ENCODE assay signal across 9 mouse cellular contexts in genomic region chr5:100536638-100537037, GRCm38 (mm10). TPM values are rescaled to one million over a fixed set of nuclear protein-coding genes. Genes with fewer than 3 reads are reported as not detected.
DNase-seq lines count a peak whose midpoint lies in the region; ATAC-seq lines count a peak whose summit lies in the region.
"Had no signal": no experiment of that assay in that cellular context is flagged by ENCODE, and none has a peak within 500 bp of the region (broad histone marks: within the 10 kb centered on the region; RNA-seq: fewer than 3 reads in every experiment).

No protein-coding gene starts in this region.

- no peak overlapping the region for H3K9ac ChIP-seq in limb, embryonic 11.5 days (ENCODE audit: low read length)
- no peak overlapping the region for H3K9ac ChIP-seq in forebrain, embryonic 11.5 days (ENCODE audit: low read length)
- H3K9ac ChIP-seq: midbrain, embryonic 12.5 days had no signal

- H3K27ac ChIP-seq in limb, embryonic 11.5 days (replicated peaks; ENCODE audit: low read depth, low read length), result no peak overlapping the region
- H3K27ac ChIP-seq in limb, embryonic 10.5 days, result no peak overlapping the region
- H3K27ac ChIP-seq in forebrain, embryonic 11.5 days (ENCODE audit: low read depth, low read length), result no peak overlapping the region
- H3K27ac ChIP-seq: midbrain, embryonic 12.5 days had no signal

- H3K4me1 ChIP-seq in limb, embryonic 11.5 days (ENCODE audit: control insufficient read depth, insufficient read depth, low read length), result no peaks in the 10 kb centered on the region
- no peaks in the 10 kb centered on the region for H3K4me1 ChIP-seq in limb, embryonic 10.5 days
- no peaks in the 10 kb centered on the region for H3K4me1 ChIP-seq in forebrain, embryonic 11.5 days (replicated peaks; ENCODE audit: control insufficient read depth, insufficient read depth, low read length)
- H3K4me1 ChIP-seq: midbrain, embryonic 12.5 days had no signal

- H3K4me2 ChIP-seq in limb, embryonic 11.5 days (ENCODE audit: low read depth, severe bottlenecking), result no peak overlapping the region
- H3K4me2 ChIP-seq in forebrain, embryonic 11.5 days (ENCODE audit: low read depth, low read length, severe bottlenecking), result no peak overlapping the region
- H3K4me2 ChIP-seq: midbrain, embryonic 12.5 days had no signal

- H3K36me3 ChIP-seq in limb, embryonic 11.5 days (ENCODE audit: control insufficient read depth, insufficient read depth, low read length), result peaks cover 11% of the 10 kb centered on the region; the same call in 1 of the 2 replicates
- peaks cover 93% of the 10 kb centered on the region for H3K36me3 ChIP-seq in limb, embryonic 10.5 days
- H3K36me3 ChIP-seq in forebrain, embryonic 11.5 days (ENCODE audit: control insufficient read depth, insufficient read depth, low read length), result peaks cover 4% of the 10 kb centered on the region

- no peak for ATAC-seq in limb, embryonic 11.5 days (ENCODE audit: insufficient number of reproducible peaks, low FRiP score, low TSS enrichment, low read depth)
- peak; percentile 89 for ATAC-seq in common myeloid progenitor, adult 5-6 weeks (replicated peaks; ENCODE audit: low read depth, poor library complexity, severe bottlenecking)
- no peak for ATAC-seq in forebrain, embryonic 11.5 days (replicated peaks; ENCODE audit: low FRiP score)

- WGBS in limb, embryonic 11.5 days, result 89% methylated on average over 3 of the region's 3 CpGs
- WGBS in limb, embryonic 10.5 days, result 86% methylated on average over 3 of the region's 3 CpGs
- WGBS in forebrain, embryonic 11.5 days, result 90% methylated on average over 3 of the region's 3 CpGs

- peak; percentile 23 for DNase-seq in adrenal gland, adult 2 months
- DNase-seq in adrenal gland, postnatal 25 days, result no peak
- peak; percentile 25 for DNase-seq in limb, embryonic 11.5 days (ENCODE audit: low spot score)
- no peak for DNase-seq in limb, embryonic 10.5 days (ENCODE audit: low spot score)
- peak; percentile 24 to 42 for DNase-seq in kidney, postnatal 4 days
- peak; percentile 42 for DNase-seq in skeletal muscle tissue, adult 2 months (ENCODE audit: low read depth, low spot score)
- no peak for DNase-seq in forebrain, embryonic 11.5 days (ENCODE audit: low spot score)

- H3K4me3 ChIP-seq in limb, embryonic 11.5 days (ENCODE audit: low read depth, low read length), result no peak overlapping the region
- no peak overlapping the region for H3K4me3 ChIP-seq in limb, embryonic 10.5 days
- H3K4me3 ChIP-seq in forebrain, embryonic 11.5 days (ENCODE audit: low read depth, low read length), result no peak overlapping the region
- H3K4me3 ChIP-seq: midbrain, embryonic 12.5 days had no signal

- H3K27me3 ChIP-seq in limb, embryonic 11.5 days (ENCODE audit: control insufficient read depth, insufficient read depth, low read length), result no peaks in the 10 kb centered on the region
- no peaks in the 10 kb centered on the region for H3K27me3 ChIP-seq in limb, embryonic 10.5 days (ENCODE audit: low read depth, poor library complexity, severe bottlenecking)
- H3K27me3 ChIP-seq in forebrain, embryonic 11.5 days (ENCODE audit: control insufficient read depth, insufficient read depth, low read length), result no peaks in the 10 kb centered on the region
- H3K27me3 ChIP-seq: midbrain, embryonic 12.5 days had no signal

- no peaks in the 10 kb centered on the region for H3K9me3 ChIP-seq in limb, embryonic 11.5 days (ENCODE audit: control insufficient read depth, low read length)
- H3K9me3 ChIP-seq in limb, embryonic 10.5 days (replicated peaks), result no peaks in the 10 kb centered on the region
- no peaks in the 10 kb centered on the region for H3K9me3 ChIP-seq in forebrain, embryonic 11.5 days (ENCODE audit: control insufficient read depth, low read length)
- H3K9me3 ChIP-seq: midbrain, embryonic 12.5 days had no signal

RNA-seq across cellular contexts. Expression of gene Cops4, which starts 18.5 kb away (rescaled TPM):
- 10 to 100 TPM; 78.9 to 79.5 TPM for total RNA-seq in adrenal gland, adult 2 months (2021)
- 8.5 and 8.8 TPM in 2 replicates for polyA plus RNA-seq in adrenal gland, adult 2 months (2012; rRNA removed)
- 71.8 and 73.4 TPM in 2 replicates for total RNA-seq in adrenal gland, postnatal 25 days (2021)
- 254 TPM in 2 replicates for polyA plus RNA-seq in limb, embryonic 11.5 days (2014; fragmentation: Nextera tagmentation; extraction: Ambion mirVana)
- polyA plus RNA-seq in limb, embryonic 10.5 days (2016; fragmentation: Nextera tagmentation; extraction: Ambion mirVana), result 252 and 254 TPM in 2 replicates
- total RNA-seq in common myeloid progenitor, adult 5-6 weeks (2017), result 124 and 138 TPM in 2 replicates
- polyA plus RNA-seq in forebrain, embryonic 11.5 days (2014; fragmentation: Nextera tagmentation; extraction: Ambion mirVana), result 227 and 231 TPM in 2 replicates

RNA-seq across cellular contexts. Expression of gene Plac8, which starts 35.4 kb away (rescaled TPM):
- total RNA-seq in adrenal gland, adult 2 months (2021), result 10 to 100 TPM in 1 of 2 experiments, 1 to 10 TPM in 1; 5.7 to 11.3 TPM
- 5.0 and 5.1 TPM in 2 replicates for polyA plus RNA-seq in adrenal gland, adult 2 months (2012; rRNA removed)
- total RNA-seq in adrenal gland, postnatal 25 days (2021), result 5.5 and 9.6 TPM in 2 replicates
- 2.7 and 3.1 TPM in 2 replicates for polyA plus RNA-seq in limb, embryonic 11.5 days (2014; fragmentation: Nextera tagmentation; extraction: Ambion mirVana)
- polyA plus RNA-seq in limb, embryonic 10.5 days (2016; fragmentation: Nextera tagmentation; extraction: Ambion mirVana), result 2.2 and 2.7 TPM in 2 replicates
- 1,717 and 2,144 TPM in 2 replicates for total RNA-seq in common myeloid progenitor, adult 5-6 weeks (2017)
- polyA plus RNA-seq in forebrain, embryonic 11.5 days (2014; fragmentation: Nextera tagmentation; extraction: Ambion mirVana), result 1.3 and 1.4 TPM in 2 replicates

RNA-seq across cellular contexts. Expression of gene Lin54, which starts 36.2 kb away (rescaled TPM):
- 10 to 100 TPM in 1 of 2 experiments, 1 to 10 TPM in 1; 8.6 to 14.6 TPM for total RNA-seq in adrenal gland, adult 2 months (2021)
- polyA plus RNA-seq in adrenal gland, adult 2 months (2012; rRNA removed), result 1.8 and 2.7 TPM in 2 replicates
- 14.5 and 15.7 TPM in 2 replicates for total RNA-seq in adrenal gland, postnatal 25 days (2021)
- 16.1 and 16.8 TPM in 2 replicates for polyA plus RNA-seq in limb, embryonic 11.5 days (2014; fragmentation: Nextera tagmentation; extraction: Ambion mirVana)
- polyA plus RNA-seq in limb, embryonic 10.5 days (2016; fragmentation: Nextera tagmentation; extraction: Ambion mirVana), result 14.5 and 15.4 TPM in 2 replicates
- 31.5 and 38.7 TPM in 2 replicates for total RNA-seq in common myeloid progenitor, adult 5-6 weeks (2017)
- polyA plus RNA-seq in forebrain, embryonic 11.5 days (2014; fragmentation: Nextera tagmentation; extraction: Ambion mirVana), result 18.5 and 22.0 TPM in 2 replicates

Comparison
In these comparisons a context has a peak if more than half of its experiments do, and no peak if none do; other contexts are left out.
1. DNase-seq: peak in adrenal gland, adult 2 months (single experiment), limb, embryonic 11.5 days (single experiment), kidney, postnatal 4 days (2 of 2) and skeletal muscle tissue, adult 2 months (single experiment); none in adrenal gland, postnatal 25 days (single experiment), limb, embryonic 10.5 days (single experiment) and forebrain, embryonic 11.5 days (single experiment).
2. RNA of gene Cops4, which starts 18.5 kb away (polyA plus RNA-seq): 254 TPM in limb, embryonic 11.5 days, 252 to 254 TPM in limb, embryonic 10.5 days and 227 to 231 TPM in forebrain, embryonic 11.5 days; 8.5 to 8.8 TPM in adrenal gland, adult 2 months; every median in the first group is over 10 times any median in the second.